Mouse (Mus musculus): Measurements from ENCODE around the gene Stn1.

The Stn1 gene

DNA sequence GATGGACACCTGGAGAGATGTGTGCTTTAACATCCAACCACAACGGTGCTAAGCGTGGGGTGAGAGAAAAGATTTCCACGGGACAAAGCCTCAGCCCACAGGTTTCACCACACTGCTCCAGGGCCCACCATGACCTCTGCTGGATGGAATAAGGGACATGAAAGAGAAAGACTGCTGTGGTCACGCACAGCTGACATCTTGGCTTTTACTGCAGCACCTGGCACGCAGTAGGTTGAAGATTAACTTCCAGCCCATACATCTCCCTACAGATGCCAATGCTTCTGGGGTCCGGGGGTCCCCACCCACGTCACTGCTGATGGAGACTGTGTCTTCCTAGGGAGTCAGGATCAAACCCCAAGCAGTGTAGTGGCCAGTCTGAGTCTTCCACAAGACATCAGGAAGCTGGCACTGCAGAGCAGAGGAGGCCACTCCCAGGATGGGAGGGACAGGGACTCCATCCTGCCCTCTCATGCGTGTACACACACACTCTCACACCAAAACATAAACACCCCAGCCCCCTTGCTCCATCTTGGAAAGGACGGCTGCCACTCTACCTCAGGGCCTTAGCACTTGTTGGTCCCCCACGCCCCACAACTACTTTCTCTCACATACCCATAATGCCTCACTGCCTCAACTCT, 85.7 kb downstream of the Stn1 start:
- no peak for DNase-seq (ENCODE audit: low read depth)

Measured in 416B (cell line).